Mouse (Mus musculus) testis, postnatal 14 days (tissue): ENCODE measurements around the gene Sdad1.

ENCODE experiments used
- DNase-seq: peaks from one replicate; pipeline ENCODE4 v3.0.0; 2021; ENCODE audit warnings: low spot score

Sdad1 gene

DNA sequence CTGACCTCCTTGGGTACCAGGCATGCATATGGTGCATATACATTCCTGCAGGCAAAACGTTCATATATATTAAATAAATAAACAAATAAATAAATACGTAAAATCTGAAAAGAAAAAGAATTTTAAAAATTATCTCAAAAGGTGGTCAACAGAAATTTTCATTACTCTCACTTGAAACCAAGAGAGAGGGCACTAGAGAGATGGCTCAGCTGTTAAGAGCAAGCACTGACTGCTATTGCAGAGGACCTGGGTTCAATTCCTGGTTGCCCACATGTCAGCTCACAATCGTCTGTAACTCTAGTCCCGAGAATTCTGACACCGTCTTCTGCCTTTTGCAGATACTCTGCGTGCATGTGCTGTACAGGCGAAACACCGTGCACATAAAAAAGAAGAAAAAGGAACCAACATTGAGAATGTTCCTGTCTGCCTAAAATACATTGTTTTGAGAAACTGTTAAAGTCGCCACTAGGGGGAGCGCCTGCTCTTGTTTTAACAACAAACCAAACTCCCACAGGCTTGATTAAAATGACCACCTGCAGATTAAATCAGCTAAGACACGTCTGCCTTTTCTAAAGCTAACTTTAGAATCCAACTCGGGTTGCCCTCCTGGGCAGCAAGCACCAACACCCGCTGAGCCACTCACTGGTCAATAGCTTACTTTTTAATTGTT, 1.9 kb upstream of the Sdad1 start:
- peak; percentile 77 for DNase-seq

- DNase-seq, result no peak
Measured at GRCm38 (mm10) chr5:92304291-92304690, 6.0 kb downstream of the Sdad1 start.

DNA sequence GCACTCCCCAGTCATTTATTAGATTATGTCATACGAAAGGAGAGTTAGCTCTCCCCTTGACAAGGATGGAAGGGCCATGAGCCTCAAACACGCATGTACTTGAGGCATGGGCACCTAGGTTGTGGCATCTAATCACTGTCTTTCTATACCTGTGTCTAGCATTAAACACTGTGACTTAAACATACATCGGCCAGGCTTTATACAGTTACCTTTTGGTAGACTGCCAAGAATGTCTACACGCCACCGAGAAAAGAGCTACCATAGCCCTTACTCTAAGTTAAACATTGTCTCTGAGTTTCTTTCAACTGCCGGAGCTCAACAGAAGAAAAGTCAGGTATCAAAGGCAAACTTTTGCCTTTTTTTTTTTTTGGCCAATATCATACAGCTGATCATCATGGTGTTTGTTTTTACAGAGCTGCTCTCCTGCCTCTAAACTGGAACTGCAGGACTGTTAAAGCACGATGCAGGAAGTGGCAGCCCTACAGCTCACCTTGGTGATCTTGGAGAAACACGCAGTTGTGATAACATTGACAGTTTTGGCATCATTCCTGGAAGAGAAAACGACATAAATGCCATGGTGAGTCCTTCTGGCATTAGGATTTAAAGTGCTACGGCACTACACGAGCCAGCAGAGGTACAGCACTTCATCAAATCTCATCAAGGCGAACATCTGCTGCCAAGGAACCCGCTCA, 8.0 kb downstream of the Sdad1 start:
- no peak for DNase-seq

- no peak for DNase-seq
Measured at GRCm38 (mm10) chr5:92294525-92294924, 15.8 kb downstream of the Sdad1 start.

DNA sequence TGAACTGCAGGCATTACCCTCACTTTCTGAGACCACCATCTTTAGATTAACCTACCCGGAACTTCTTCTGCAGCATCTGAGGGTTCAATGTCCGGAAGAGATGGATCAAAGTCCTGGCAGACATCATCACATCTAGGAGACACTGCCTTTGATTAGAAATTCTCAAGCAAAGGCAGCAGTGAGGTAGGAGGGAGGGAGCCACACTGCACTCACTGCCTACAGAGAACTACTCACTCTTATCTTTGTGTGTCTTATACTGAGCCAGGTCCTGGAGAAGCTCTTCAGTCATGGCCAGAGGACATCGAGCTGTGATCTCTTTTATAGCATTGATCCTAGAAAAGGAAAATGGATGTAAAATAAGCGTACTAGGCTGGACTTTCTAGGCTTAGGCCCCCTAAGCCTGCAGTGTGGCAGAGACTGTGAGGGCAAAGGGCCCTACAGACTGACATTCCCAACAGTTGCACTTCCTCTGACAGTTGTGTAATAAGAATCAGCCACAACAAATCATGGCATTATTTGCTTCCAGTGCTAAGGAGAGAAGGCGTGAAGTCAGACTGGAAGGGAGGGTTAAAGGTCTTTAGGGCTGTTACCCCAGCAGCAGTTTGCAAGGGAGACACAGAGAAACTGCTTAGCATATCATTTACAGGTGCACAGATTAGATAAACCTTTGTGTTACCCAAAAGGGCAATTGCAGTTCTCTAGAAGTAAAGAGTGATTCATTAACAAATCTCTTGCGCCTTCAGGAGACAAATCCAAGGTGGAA, 18.4 kb downstream of the Sdad1 start:
- DNase-seq, result no peak

GRCm38 (mm10) chr5:92287840-92288239, 22.4 kb downstream of the Sdad1 start:
- no peak for DNase-seq

GRCm38 (mm10) chr5:92283107-92283506, 27.2 kb downstream of the Sdad1 start:
- DNase-seq, result no peak

- no peak for DNase-seq
Measured at GRCm38 (mm10) chr5:92282571-92282970, 27.7 kb downstream of the Sdad1 start.

DNA sequence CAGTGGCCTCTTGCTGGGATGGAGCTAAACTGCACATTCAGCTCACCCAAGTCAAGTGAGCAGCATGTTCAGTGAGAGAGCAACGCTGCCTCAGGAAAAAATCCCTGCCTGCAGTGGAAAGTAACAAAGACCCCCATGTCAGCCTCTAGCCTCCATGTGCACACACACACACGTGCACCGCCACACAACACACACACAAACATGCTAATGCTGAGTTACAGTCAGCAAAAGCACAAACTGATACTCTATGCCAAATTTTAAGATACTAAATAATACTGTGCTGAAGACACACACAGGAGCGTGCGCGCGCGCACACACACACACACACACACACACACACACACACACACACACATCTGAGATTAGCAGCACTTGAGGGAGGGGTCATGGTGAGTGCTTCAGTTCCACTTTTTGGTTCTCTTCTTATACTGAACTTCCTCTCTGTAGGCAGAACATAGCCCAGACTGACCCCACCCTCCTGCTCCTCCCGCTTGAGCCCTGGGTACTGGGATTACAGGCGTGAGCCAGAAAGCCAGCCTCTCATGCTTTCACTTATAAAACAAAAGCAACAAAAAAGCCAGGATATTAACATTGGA, 31.2 kb downstream of the Sdad1 start:
- no peak for DNase-seq

- peak; percentile 74 for DNase-seq
Measured at GRCm38 (mm10) chr5:92277437-92278394, 32.6 kb downstream of the Sdad1 start, which contains the start of gene Naaa. TSS of gene Naaa (minus strand) at chr5:92278170.

- DNase-seq, result no peak
Measured at GRCm38 (mm10) chr5:92270496-92270895, 39.8 kb downstream of the Sdad1 start.

DNA sequence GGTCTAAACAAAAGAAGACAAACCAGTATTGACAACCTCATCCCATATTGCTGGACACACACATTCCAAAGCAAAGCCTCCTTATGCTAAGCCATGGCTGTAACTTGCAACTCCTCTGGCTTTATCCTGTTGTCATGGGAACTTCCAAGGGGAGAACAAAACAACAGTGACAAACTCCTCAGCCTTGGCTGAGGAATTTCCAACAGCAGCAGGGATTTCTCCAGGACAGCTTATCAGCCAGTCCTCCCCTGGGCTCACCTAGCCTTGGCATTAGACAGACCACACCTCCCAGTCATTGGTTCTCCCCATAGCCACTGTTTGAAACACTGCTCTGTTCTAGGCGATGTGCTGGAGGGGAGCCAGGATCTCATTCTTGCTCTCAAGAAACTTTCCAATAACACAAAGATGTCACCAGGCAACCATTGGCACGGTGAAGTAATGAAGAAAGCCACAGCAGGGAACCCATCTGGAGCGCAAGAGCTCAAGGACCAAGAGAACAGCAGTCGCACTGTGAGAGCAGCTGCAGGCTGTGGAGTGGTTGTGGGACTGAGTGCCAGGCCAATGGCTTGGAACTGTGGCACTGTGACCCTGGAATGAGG, 46.4 kb downstream of the Sdad1 start:
- peak; percentile 84 for DNase-seq

DNA sequence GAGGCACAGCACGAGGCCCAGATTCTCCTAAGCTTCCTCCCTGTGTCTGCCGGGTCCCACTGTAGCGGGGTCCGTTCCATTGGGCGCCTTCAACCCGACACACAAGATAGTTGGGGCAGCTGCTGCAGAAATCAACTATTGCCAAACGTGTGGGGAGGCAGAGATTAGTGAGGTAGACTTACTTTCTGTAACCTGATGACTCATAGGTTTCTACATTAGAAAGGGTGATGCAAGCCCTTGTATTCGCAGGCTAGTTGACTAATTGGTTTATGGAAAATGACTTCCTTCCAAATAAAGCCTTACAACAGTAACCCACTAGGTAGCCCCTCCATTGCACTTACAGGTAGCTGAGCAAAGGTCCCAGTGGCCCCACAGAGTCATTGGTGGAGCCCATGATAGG, 47.6 kb downstream of the Sdad1 start:
- no peak for DNase-seq

- no peak for DNase-seq
Measured at GRCm38 (mm10) chr5:92256218-92256617, 54.1 kb downstream of the Sdad1 start, which contains the start of gene Ppef2. TSS of gene Ppef2 (minus strand) at chr5:92256278.

DNA sequence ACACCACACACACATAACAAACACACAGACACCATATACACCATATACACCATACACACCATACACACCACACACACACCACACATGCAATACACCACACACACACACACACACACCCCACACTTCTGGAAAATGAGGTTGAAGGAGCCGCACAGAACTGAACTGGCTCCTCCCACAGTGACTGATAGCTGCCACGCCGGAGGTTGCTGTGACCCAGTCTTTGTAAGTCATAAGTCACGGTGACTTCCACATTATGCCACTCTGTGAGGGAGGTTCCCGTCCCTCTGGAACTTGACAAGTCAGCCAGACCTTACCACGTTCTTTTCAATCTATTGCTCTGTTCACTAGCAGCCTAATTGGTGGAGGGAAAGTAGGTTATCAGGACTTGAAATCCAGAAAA, 55.8 kb downstream of the Sdad1 start:
- DNase-seq, result no peak

GRCm38 (mm10) chr5:92252797-92253343, 57.4 kb downstream of the Sdad1 start:
- no peak for DNase-seq

DNA sequence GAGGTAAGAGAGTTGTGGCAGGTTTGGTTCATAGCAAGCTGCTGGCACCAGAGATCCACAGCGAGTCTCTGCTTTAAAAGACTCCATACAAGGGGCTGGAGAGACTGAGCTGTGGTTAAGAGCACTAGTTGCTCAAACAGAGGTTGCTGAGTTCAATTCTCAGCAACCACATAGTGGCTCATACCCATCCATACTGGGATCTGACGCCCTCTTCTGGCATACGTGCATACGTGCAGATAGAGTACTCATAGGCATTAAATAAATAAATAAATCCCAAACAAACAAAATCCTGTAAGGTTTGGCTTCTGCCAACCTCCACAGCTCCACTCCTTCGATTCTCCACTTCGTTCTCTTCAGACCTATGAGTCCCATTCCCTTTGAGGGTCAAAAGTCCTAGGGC, 58.2 kb downstream of the Sdad1 start:
- DNase-seq, result no peak

DNA sequence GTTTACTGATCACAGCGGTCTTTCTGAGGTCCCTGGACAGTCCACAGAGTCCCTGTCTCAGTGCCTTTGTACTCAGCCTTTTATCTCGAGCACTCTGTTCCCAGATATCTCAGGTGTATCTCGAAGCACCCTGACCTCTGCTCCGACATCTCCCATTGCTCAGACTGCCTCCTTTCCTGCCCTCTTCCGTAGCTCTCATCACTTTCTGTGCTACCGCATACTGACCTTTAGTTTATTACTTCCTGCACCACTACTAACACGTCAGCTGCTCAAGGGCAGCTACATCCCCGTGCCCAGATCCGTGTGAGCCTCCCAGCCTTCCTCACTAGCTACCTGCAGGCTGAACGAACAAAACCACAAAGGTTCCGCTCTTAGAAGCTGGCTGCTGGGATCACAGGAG, 61.7 kb downstream of the Sdad1 start:
- DNase-seq, result no peak

DNA sequence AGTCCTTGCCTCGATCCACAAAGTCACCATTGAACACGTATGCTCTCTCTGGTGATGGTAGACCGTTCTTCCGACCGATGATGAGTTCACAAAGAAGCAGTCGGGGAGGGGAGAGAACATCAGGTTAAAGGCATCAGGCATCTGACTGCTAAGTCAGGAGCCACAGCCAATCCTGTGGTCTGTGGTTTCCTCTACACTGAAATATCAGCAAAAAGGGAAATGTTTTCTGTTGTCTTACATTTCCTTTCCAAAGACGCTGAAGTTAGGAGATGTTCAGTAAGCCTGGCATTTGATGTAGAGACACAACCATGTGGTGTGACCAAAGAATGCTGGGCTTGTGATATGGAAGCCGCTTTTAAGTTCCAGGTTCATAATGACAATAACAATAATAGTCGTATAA, 64.8 kb downstream of the Sdad1 start:
- no peak for DNase-seq

DNA sequence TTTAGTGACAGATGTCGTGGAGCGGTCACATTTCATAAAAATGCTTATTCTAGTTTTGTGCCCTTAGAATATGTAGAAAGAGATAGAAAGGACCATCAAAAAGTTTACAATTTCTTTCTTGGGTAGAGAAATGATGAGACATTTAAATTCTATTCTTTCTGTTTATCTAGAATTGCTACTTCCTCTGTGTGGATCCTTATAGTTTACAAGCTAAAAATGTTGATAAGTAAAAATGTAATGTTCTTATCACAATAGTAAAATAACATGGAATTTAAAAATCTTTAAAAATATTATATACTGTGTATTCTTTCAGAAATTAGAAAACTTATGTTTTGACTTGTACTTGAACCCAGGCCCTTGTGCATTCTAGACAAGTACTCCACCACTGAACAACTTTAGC, 65.4 kb downstream of the Sdad1 start:
- DNase-seq, result no peak

GRCm38 (mm10) chr5:92240769-92241168, 69.5 kb downstream of the Sdad1 start:
- no peak for DNase-seq
